Mouse (Mus musculus) kidney, postnatal 10 days (tissue): ENCODE measurements at regions not wholly inside any gene's neighbourhood (a gene's known extent, or its start where the extent isn't known, plus 50 kb on each side); places are given as distances from the start of the nearest gene placed in this dataset.
"Not testable (repeated sequence)": the region's sequence is repeated elsewhere in the genome, so short reads cannot be mapped to it uniquely, and the experiment has no call there.

Experiments used
- DNase-seq: peaks from one replicate; pipeline ENCODE4 v3.0.0; 2021; ENCODE audit warnings: mixed read lengths

DNA sequence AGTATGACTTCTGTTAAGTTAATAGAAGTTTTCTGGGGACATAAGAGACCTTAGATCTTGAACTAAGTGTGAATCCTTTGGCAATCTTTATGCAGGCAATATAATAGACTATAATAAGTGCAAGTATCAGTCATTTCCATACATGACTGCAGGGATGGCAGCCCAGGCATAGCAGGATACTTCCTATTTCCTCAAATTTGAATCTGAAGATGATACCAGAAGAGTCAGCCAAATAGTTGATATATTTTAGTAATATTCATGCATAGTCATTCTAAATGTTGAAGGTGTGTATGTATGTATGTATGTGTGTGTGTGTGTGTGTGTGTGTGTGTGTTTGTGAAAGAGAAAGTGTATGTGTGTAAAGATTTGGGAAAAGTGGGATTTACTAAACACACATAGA lies 64.3 kb downstream of the Prl2c2 start:
- DNase-seq, result not testable (repeated sequence)

GRCm38 (mm10) chr13:12935103-12935502 lies 70.1 kb downstream of the Prl2c2 start:
- peak; percentile 31 for DNase-seq

- DNase-seq, result not testable (repeated sequence)
These were observed 73.1 kb downstream of the Prl2c2 start for GRCm38 (mm10) chr13:12931907-12932617.

GRCm38 (mm10) chr13:12930566-12930965 lies 74.6 kb downstream of the Prl2c2 start:
- DNase-seq, result no peak

- no peak for DNase-seq
These were observed 75.4 kb downstream of the Prl2c2 start for GRCm38 (mm10) chr13:12929806-12930205.

DNA sequence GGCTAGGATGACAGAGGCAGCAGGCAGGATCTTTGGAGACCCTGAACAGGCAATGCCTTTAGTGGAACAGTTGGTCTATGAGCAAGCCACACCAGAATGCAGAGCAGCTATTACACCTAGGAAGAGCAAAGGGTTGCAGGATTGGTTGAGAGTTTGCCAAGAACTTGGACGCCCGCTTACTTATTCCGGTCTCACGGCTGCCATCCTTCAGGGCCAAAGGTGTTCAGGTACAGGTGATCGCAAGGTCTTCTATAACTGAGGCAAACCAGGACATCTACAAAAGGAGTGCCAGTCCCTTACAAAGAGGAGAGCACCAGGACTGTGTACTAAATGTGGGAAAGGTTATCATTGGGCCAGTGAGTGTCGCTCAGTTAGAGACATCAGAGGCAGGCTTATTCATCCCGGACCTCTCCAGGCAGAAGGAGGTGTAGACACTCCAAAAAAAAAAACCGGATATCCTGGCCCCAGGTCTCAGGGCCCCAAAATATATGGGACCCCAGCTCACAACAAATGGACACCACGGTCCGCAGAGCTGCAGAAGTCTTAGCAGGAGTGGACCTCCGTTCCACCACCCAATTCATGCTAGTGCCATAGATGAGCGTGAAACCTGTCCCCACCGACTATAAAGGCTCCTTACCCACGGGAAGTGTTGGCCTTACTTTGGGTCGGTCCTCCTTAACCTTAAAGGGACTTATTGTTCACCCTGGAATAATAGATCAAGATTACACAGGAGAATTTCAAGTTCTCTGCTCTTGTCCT lies 77.4 kb downstream of the Prl2c2 start:
- no peak for DNase-seq

GRCm38 (mm10) chr13:12925604-12926003 lies 79.6 kb downstream of the Prl2c2 start:
- DNase-seq, result no peak

- DNase-seq, result no peak
These were observed 92.3 kb downstream of the Prl2c2 start for GRCm38 (mm10) chr13:12912902-12913301.

GRCm38 (mm10) chr13:12906151-12906550 lies 99.0 kb downstream of the Prl2c2 start:
- no peak for DNase-seq

DNA sequence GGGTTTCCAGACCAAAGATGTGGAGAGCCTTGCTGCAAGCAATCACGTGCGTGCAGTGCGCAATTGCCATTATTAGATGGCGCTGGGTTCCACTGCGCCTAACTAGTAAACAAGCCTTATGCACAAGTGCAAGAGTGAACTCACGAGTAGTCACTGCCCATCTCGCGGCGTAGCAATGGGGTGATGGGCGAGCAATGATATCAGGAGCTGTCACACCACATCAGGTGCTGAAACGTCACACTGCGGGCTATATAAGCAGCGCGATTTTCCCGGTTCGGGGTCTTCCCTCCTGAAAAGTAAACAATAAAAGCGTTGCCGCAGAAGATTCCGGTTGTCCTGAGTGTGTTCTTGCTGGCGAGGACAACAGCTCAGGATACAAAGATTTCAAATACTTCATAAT lies 89.8 kb upstream of the Prl2c3 start:
- not testable (repeated sequence) for DNase-seq

- not testable (repeated sequence) for DNase-seq
These were observed 79.6 kb upstream of the Prl2c3 start for GRCm38 (mm10) chr13:12879506-12879905.

DNA sequence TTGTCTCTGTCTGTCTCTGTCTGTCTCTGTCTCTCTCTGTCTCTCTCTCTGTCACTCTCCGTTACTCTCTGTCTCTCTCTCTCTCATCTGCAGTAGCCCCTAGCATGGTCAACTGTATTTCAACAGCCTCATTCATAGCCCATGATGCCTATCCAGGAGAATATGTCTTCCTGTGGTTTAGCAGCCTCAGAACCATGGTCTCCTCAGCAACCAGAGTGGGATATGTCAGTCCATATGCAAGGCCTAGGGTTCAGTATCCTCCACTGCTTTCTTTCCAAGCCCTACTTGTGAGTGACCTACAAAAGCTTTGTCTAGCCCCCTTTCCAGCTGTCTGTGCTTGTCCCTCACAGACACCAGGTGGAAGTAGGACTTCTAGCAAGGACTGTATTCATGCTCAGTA lies 65.1 kb upstream of the Prl2c3 start:
- not testable (repeated sequence) for DNase-seq

DNA sequence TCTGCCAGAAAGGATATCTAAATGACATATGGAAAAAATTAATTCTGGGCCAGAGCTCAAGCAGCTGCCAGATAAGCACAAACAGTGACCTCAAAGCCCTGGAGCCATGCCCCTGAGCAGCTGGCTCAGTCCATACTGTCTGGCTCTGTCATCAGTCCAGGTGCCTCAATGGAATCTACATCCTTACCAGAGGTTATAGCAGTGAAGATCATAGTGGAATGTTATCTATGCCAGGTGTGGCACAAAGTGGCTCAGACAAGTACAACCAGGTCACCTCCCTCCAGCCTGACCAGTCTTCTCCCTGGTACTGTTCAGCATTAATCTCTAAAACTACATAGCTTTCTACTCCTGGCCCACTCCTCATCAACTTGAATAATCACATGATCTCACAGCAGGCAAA lies 64.4 kb upstream of the Prl2c3 start:
- no peak for DNase-seq

GRCm38 (mm10) chr13:12863542-12863941 lies 63.7 kb upstream of the Prl2c3 start:
- DNase-seq, result not testable (repeated sequence)

DNA sequence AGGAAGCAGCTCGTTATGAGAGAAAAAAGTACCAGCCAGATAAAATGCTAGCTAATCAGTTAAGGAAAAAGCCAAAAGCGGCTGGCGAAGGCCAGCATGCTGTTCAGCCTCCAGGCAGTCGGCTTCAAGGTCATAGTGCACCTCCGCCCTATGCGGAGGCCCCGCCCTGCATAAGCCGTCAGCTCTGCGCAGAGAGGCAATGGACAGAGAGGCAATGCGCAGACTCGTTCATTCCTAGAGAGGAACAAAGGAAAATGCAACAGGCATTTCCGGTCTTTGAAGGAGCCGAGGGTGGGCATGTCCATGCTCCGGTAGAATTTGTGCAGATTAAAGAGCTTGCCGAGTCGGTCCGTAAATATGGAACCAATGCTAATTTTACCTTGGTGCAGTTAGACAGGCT lies 61.1 kb upstream of the Prl2c3 start:
- not testable (repeated sequence) for DNase-seq

- DNase-seq, result not testable (repeated sequence)
These were observed 60.1 kb upstream of the Prl2c3 start for GRCm38 (mm10) chr13:12859930-12860329.
